Mouse (Mus musculus) megakaryocyte, embryonic 14.5 days (primary cell): ENCODE measurements at regions not wholly inside any gene's neighbourhood (a gene's known extent, or its start where the extent isn't known, plus 50 kb on each side); places are given as distances from the start of the nearest gene placed in this dataset.

ENCODE experiments used
- FLI1 ChIP-seq: IDR thresholded peaks from 2 replicates; pipeline ENCODE4 v1.6.1; 2012; ENCODE audit warnings: low read length, inconsistent platforms, mixed read lengths
- GATA1 ChIP-seq: IDR thresholded peaks from 3 replicates; pipeline ENCODE4 v1.6.1; 2012; ENCODE audit warnings: mixed read lengths, low read length, inconsistent platforms, borderline replicate concordance

GRCm38 (mm10) chr6:50922235-50922634, 268.0 kb upstream of the Npvf start:
- no peak for TF ChIP-seq GATA1
- no peak for TF ChIP-seq FLI1
